Mouse (Mus musculus): ENCODE results near the gene Pygm. TPM values are rescaled to one million over a fixed set of nuclear protein-coding genes. Genes with fewer than 3 reads are reported as not detected.

The Pygm gene
- total and polyA plus RNA-seq, 3 experiments, result 1,101 to 1,298 (median 1,120) TPM

- intact Hi-C loops (cut with DNase I), result no loop called here
- no peak for DNase-seq
- no peak overlapping the region for H3K27ac ChIP-seq
- no peaks in the 10 kb centered on the region for H3K4me1 ChIP-seq (ENCODE audit: control insufficient read depth, insufficient read depth, low read length)
- H3K27me3 ChIP-seq (ENCODE audit: control insufficient read depth, insufficient read depth, low read length), result peaks cover 2% of the 10 kb centered on the region
- H3K36me3 ChIP-seq (ENCODE audit: control insufficient read depth, insufficient read depth, low read length), result no peaks in the 10 kb centered on the region
- no peak overlapping the region for H3K9ac ChIP-seq (ENCODE audit: low read depth, low read length)
- 64% methylated on average over 19 of the region's 19 CpGs for WGBS
- no peak overlapping the region for H3K4me3 ChIP-seq
- TF ChIP-seq CTCF (IDR thresholded peaks at IDR 0.05), result no peak
- TF ChIP-seq EP300 (IDR thresholded peaks at IDR 0.05; ENCODE audit: insufficient read depth, low read depth, low read length), result no peak
- TF ChIP-seq POLR2A (IDR thresholded peaks at IDR 0.05; ENCODE audit: insufficient read depth, low read depth, low read length), result no peak
- H3K79me2 ChIP-seq (replicated peaks; ENCODE audit: control insufficient read depth, insufficient read depth, low read length), result no peaks in the 10 kb centered on the region
These were observed 36.4 kb downstream of the Pygm start for GRCm38 (mm10) chr19:6420481-6421210.

GRCm38 (mm10) chr19:6421211-6421590 is 37.0 kb downstream of the Pygm start:
- Histone ChIP-seq H3K4me1 (ENCODE audit: control insufficient read depth, insufficient read depth, low read length) (no peaks in the 10 kb centered on the region), H3K36me3 (ENCODE audit: control insufficient read depth, insufficient read depth, low read length) (no peaks in the 10 kb centered on the region), H3K79me2 (replicated peaks; ENCODE audit: control insufficient read depth, insufficient read depth, low read length) (no peaks in the 10 kb centered on the region), H3K27ac (no peak overlapping the region), H3K9ac (ENCODE audit: low read depth, low read length) (no peak overlapping the region), H3K4me3 (no peak overlapping the region), H3K27me3 (ENCODE audit: control insufficient read depth, insufficient read depth, low read length) (peaks cover 3% of the 10 kb centered on the region)
- no peak for DNase-seq
- 68% methylated on average over 9 of the region's 9 CpGs for WGBS
- intact Hi-C loops (cut with DNase I), result no loop called here
- TF ChIP-seq CTCF (IDR thresholded peaks at IDR 0.05), result no peak
- no peak for TF ChIP-seq EP300 (IDR thresholded peaks at IDR 0.05; ENCODE audit: insufficient read depth, low read depth, low read length)
- TF ChIP-seq POLR2A (IDR thresholded peaks at IDR 0.05; ENCODE audit: insufficient read depth, low read depth, low read length), result no peak

GRCm38 (mm10) chr19:6422014-6422413 is 37.8 kb downstream of the Pygm start:
- Histone ChIP-seq H3K36me3 (ENCODE audit: control insufficient read depth, insufficient read depth, low read length) (no peaks in the 10 kb centered on the region), H3K27ac (no peak overlapping the region), H3K9ac (ENCODE audit: low read depth, low read length) (no peak overlapping the region), H3K4me3 (no peak overlapping the region), H3K79me2 (replicated peaks; ENCODE audit: control insufficient read depth, insufficient read depth, low read length) (no peaks in the 10 kb centered on the region), H3K27me3 (ENCODE audit: control insufficient read depth, insufficient read depth, low read length) (peaks cover 3% of the 10 kb centered on the region), H3K4me1 (ENCODE audit: control insufficient read depth, insufficient read depth, low read length) (no peaks in the 10 kb centered on the region)
- intact Hi-C loops (cut with DNase I), result no loop called here
- TF ChIP-seq EP300 (IDR thresholded peaks at IDR 0.05; ENCODE audit: insufficient read depth, low read depth, low read length) (no peak), POLR2A (IDR thresholded peaks at IDR 0.05; ENCODE audit: insufficient read depth, low read depth, low read length) (no peak), CTCF (IDR thresholded peaks at IDR 0.05) (no peak)
- no peak for DNase-seq
- 79% methylated on average over 7 of the region's 7 CpGs for WGBS

DNA sequence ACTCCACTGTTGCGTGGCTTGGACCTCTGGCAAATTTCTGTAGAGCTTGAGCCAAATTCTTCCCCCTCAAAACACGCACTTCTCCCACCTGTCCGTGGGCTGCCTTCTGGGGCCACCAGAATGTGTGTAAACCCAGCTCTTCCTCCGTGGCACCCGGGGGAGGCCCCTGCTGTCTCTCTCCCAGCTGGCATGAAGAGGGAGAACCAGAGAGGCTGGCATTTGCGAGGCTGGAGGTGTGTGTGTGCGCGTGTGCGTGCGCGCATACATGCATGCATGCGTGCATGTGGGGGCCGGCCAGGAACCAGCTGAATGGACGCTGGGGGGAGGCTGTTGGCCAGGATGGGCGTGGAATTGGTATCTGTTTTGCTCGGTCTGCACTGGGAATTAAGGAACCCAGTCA is 39.0 kb downstream of the Pygm start:
- Histone ChIP-seq H3K36me3 (ENCODE audit: control insufficient read depth, insufficient read depth, low read length) (no peaks in the 10 kb centered on the region), H3K9ac (ENCODE audit: low read depth, low read length) (no peak overlapping the region), H3K27ac (no peak overlapping the region), H3K4me3 (no peak overlapping the region), H3K4me1 (ENCODE audit: control insufficient read depth, insufficient read depth, low read length) (no peaks in the 10 kb centered on the region), H3K79me2 (replicated peaks; ENCODE audit: control insufficient read depth, insufficient read depth, low read length) (no peaks in the 10 kb centered on the region), H3K27me3 (ENCODE audit: control insufficient read depth, insufficient read depth, low read length) (peaks cover 15% of the 10 kb centered on the region)
- WGBS, result 80% methylated on average over 16 of the region's 16 CpGs
- no peak for DNase-seq
- TF ChIP-seq EP300 (IDR thresholded peaks at IDR 0.05; ENCODE audit: insufficient read depth, low read depth, low read length) (no peak), CTCF (IDR thresholded peaks at IDR 0.05) (no peak), POLR2A (IDR thresholded peaks at IDR 0.05; ENCODE audit: insufficient read depth, low read depth, low read length) (no peak)
- intact Hi-C loops (cut with DNase I), result no loop called here

DNA sequence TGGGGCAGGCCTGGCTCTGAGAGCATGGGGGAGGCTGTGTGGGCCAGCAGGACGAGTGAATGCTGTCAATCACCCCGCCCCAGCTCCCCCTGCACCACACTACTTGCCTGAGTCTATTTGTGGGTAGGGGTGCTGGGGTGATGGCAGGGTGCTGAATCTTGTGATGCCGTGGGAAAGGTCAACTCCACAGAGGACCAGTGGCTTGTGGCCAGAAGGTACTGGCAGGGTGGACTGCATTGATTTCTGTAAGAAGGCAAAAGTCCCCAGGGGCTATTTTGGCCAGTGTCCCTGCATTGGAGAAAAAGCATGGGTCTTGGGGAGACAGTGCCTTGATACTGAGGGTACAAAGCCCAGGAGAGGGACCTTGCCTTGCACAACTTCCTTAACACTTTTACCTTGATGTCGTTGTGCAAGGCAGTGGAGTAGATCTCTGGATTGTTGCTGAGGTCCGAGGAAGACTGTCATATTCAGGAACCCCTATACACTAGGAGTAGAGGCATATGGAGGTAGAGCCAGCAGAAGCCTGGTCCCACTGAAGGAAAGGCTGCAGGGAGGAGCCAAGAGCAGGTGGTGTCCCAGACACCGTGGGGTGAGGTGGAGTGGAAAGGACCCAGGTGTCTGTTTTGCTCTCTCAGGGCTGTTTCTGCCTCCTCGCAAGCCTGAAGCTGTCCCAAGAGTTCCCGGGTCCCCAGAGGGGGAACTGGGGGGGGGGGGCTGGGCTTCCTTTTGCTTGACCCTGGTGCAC is 40.1 kb downstream of the Pygm start:
- DNase-seq, result no peak
- Histone ChIP-seq H3K27ac (no peak overlapping the region), H3K9ac (ENCODE audit: low read depth, low read length) (no peak overlapping the region), H3K4me3 (no peak overlapping the region), H3K36me3 (ENCODE audit: control insufficient read depth, insufficient read depth, low read length) (no peaks in the 10 kb centered on the region), H3K79me2 (replicated peaks; ENCODE audit: control insufficient read depth, insufficient read depth, low read length) (no peaks in the 10 kb centered on the region), H3K4me1 (ENCODE audit: control insufficient read depth, insufficient read depth, low read length) (no peaks in the 10 kb centered on the region), H3K27me3 (ENCODE audit: control insufficient read depth, insufficient read depth, low read length) (peaks cover 22% of the 10 kb centered on the region)
- intact Hi-C loops (cut with DNase I), result no loop called here
- TF ChIP-seq POLR2A (IDR thresholded peaks at IDR 0.05; ENCODE audit: insufficient read depth, low read depth, low read length) (no peak), CTCF (IDR thresholded peaks at IDR 0.05) (no peak), EP300 (IDR thresholded peaks at IDR 0.05; ENCODE audit: insufficient read depth, low read depth, low read length) (no peak)
- WGBS, result 49% methylated on average over 8 of the region's 8 CpGs

DNA sequence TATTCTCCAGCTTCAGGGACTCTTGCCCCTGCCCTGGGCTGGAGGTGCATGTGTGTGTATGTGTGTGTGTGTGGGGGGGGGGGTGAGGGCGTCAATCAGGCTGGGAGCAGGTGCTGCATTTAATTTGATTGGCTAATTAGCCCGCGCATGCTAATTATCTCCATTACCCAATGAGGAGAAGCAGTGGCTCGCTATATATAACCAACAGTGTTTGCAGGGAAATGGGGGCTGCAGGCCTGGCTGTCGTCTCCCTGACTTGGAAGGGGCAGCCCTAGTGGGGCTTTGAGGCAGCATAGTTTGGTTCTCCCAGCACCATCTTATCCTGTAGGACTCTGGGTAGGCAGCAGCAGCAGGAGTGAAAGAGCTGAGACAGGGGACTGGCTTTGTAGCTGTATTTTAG is 41.4 kb downstream of the Pygm start:
- WGBS, result 56% methylated on average over 5 of the region's 5 CpGs
- no peaks in the 10 kb centered on the region for H3K79me2 ChIP-seq (replicated peaks; ENCODE audit: control insufficient read depth, insufficient read depth, low read length)
- no peak overlapping the region for H3K4me3 ChIP-seq
- no peak for DNase-seq
- H3K36me3 ChIP-seq (ENCODE audit: control insufficient read depth, insufficient read depth, low read length), result no peaks in the 10 kb centered on the region
- no peak overlapping the region for H3K9ac ChIP-seq (ENCODE audit: low read depth, low read length)
- no peak overlapping the region for H3K27ac ChIP-seq
- H3K4me1 ChIP-seq (ENCODE audit: control insufficient read depth, insufficient read depth, low read length), result no peaks in the 10 kb centered on the region
- peaks cover 24% of the 10 kb centered on the region for H3K27me3 ChIP-seq (ENCODE audit: control insufficient read depth, insufficient read depth, low read length)
- intact Hi-C loops (cut with DNase I), result no loop called here
- TF ChIP-seq EP300 (IDR thresholded peaks at IDR 0.05; ENCODE audit: insufficient read depth, low read depth, low read length) (no peak), POLR2A (IDR thresholded peaks at IDR 0.05; ENCODE audit: insufficient read depth, low read depth, low read length) (no peak), CTCF (IDR thresholded peaks at IDR 0.05) (no peak)
